Mouse (Mus musculus): ENCODE measurements at regions not wholly inside any gene's neighbourhood (a gene's known extent, or its start where the extent isn't known, plus 50 kb on each side); places are given as distances from the start of the nearest gene placed in this dataset.
A peak's percentile ranks its signal among the peaks of the same experiment; 100 is the strongest.

- Histone ChIP-seq H3K27ac (ENCODE audit: low read depth, low read length) (no peak overlapping the region), H3K27me3 (ENCODE audit: insufficient read depth, low read length) (no peaks in the 10 kb centered on the region), H3K9ac (replicated peaks; ENCODE audit: low read length, poor library complexity, severe bottlenecking) (no peak overlapping the region), H3K36me3 (ENCODE audit: insufficient read depth, low read length) (no peaks in the 10 kb centered on the region), H3K4me2 (ENCODE audit: low read depth, low read length, poor library complexity, severe bottlenecking) (no peak overlapping the region), H3K9me3 (ENCODE audit: low read length) (no peaks in the 10 kb centered on the region), H3K4me3 (ENCODE audit: low read depth, low read length) (no peak overlapping the region), H3K4me1 (ENCODE audit: insufficient read depth, low read length) (no peaks in the 10 kb centered on the region)
- ATAC-seq (ENCODE audit: low FRiP score) (no peak), DNase-seq (ENCODE audit: low spot score) (no peak)
- 91% methylated on average over 9 of the region's 9 CpGs for WGBS
- TF ChIP-seq CTCF (IDR thresholded peaks at IDR 0.05), result no peak
Measured at GRCm38 (mm10) chr1:119293839-119294238, 128.2 kb downstream of the Inhbb start.

GRCm38 (mm10) chr1:119292216-119292615 lies 129.8 kb downstream of the Inhbb start:
- Histone ChIP-seq H3K9ac (replicated peaks; ENCODE audit: low read length, poor library complexity, severe bottlenecking) (no peak overlapping the region), H3K4me3 (ENCODE audit: low read depth, low read length) (no peak overlapping the region), H3K4me2 (ENCODE audit: low read depth, low read length, poor library complexity, severe bottlenecking) (no peak overlapping the region), H3K36me3 (ENCODE audit: insufficient read depth, low read length) (no peaks in the 10 kb centered on the region), H3K27me3 (ENCODE audit: insufficient read depth, low read length) (no peaks in the 10 kb centered on the region), H3K9me3 (ENCODE audit: low read length) (no peaks in the 10 kb centered on the region), H3K27ac (ENCODE audit: low read depth, low read length) (no peak overlapping the region), H3K4me1 (ENCODE audit: insufficient read depth, low read length) (no peaks in the 10 kb centered on the region)
- no peak for ATAC-seq (ENCODE audit: low FRiP score)
- TF ChIP-seq CTCF (IDR thresholded peaks at IDR 0.05), result no peak
- 72% methylated on average over 7 of the region's 7 CpGs for WGBS
- DNase-seq (ENCODE audit: low spot score), result peak; percentile 35

GRCm38 (mm10) chr1:119290165-119290916 lies 131.7 kb downstream of the Inhbb start:
- 74% methylated on average over 8 of the region's 9 CpGs for WGBS
- DNase-seq (ENCODE audit: low spot score) (no peak), ATAC-seq (ENCODE audit: low FRiP score) (no peak)
- H3K27ac ChIP-seq (ENCODE audit: low read depth, low read length), result no peak overlapping the region
- TF ChIP-seq CTCF (IDR thresholded peaks at IDR 0.05), result no peak
- no peak overlapping the region for H3K4me2 ChIP-seq (ENCODE audit: low read depth, low read length, poor library complexity, severe bottlenecking)
- no peaks in the 10 kb centered on the region for H3K4me1 ChIP-seq (ENCODE audit: insufficient read depth, low read length)
- no peak overlapping the region for H3K4me3 ChIP-seq (ENCODE audit: low read depth, low read length)
- no peaks in the 10 kb centered on the region for H3K9me3 ChIP-seq (ENCODE audit: low read length)
- no peaks in the 10 kb centered on the region for H3K27me3 ChIP-seq (ENCODE audit: insufficient read depth, low read length)
- H3K9ac ChIP-seq (replicated peaks; ENCODE audit: low read length, poor library complexity, severe bottlenecking), result no peak overlapping the region
- no peaks in the 10 kb centered on the region for H3K36me3 ChIP-seq (ENCODE audit: insufficient read depth, low read length)

- Histone ChIP-seq H3K27ac (ENCODE audit: low read depth, low read length) (no peak overlapping the region), H3K9me3 (ENCODE audit: low read length) (no peaks in the 10 kb centered on the region), H3K36me3 (ENCODE audit: insufficient read depth, low read length) (no peaks in the 10 kb centered on the region), H3K4me1 (ENCODE audit: insufficient read depth, low read length) (no peaks in the 10 kb centered on the region), H3K4me2 (ENCODE audit: low read depth, low read length, poor library complexity, severe bottlenecking) (no peak overlapping the region), H3K4me3 (ENCODE audit: low read depth, low read length) (no peak overlapping the region), H3K27me3 (ENCODE audit: insufficient read depth, low read length) (no peaks in the 10 kb centered on the region), H3K9ac (replicated peaks; ENCODE audit: low read length, poor library complexity, severe bottlenecking) (no peak overlapping the region)
- ATAC-seq (ENCODE audit: low FRiP score) (no peak), DNase-seq (ENCODE audit: low spot score) (no peak)
- WGBS, result 87% methylated on average over 11 of the region's 11 CpGs
- TF ChIP-seq CTCF (IDR thresholded peaks at IDR 0.05), result no peak
Measured at GRCm38 (mm10) chr1:119289516-119290164, 132.4 kb downstream of the Inhbb start.

GRCm38 (mm10) chr1:119282416-119282815 lies 139.6 kb downstream of the Inhbb start:
- H3K4me3 ChIP-seq (ENCODE audit: low read depth, low read length), result no peak overlapping the region
- H3K9ac ChIP-seq (replicated peaks; ENCODE audit: low read length, poor library complexity, severe bottlenecking), result no peak overlapping the region
- no peaks in the 10 kb centered on the region for H3K27me3 ChIP-seq (ENCODE audit: insufficient read depth, low read length)
- no peak overlapping the region for H3K4me2 ChIP-seq (ENCODE audit: low read depth, low read length, poor library complexity, severe bottlenecking)
- ATAC-seq (ENCODE audit: low FRiP score) (no peak), DNase-seq (ENCODE audit: low spot score) (no peak)
- no peak overlapping the region for H3K27ac ChIP-seq (ENCODE audit: low read depth, low read length)
- H3K36me3 ChIP-seq (ENCODE audit: insufficient read depth, low read length), result no peaks in the 10 kb centered on the region
- H3K9me3 ChIP-seq (ENCODE audit: low read length), result no peaks in the 10 kb centered on the region
- no peak for TF ChIP-seq CTCF (IDR thresholded peaks at IDR 0.05)
- H3K4me1 ChIP-seq (ENCODE audit: insufficient read depth, low read length), result no peaks in the 10 kb centered on the region
- WGBS, result 89% methylated on average over 1 of the region's 1 CpGs

- WGBS, result 90% methylated on average over 3 of the region's 3 CpGs
- Histone ChIP-seq H3K27me3 (ENCODE audit: insufficient read depth, low read length) (no peaks in the 10 kb centered on the region), H3K4me1 (ENCODE audit: insufficient read depth, low read length) (no peaks in the 10 kb centered on the region), H3K4me3 (ENCODE audit: low read depth, low read length) (no peak overlapping the region), H3K27ac (ENCODE audit: low read depth, low read length) (no peak overlapping the region), H3K9me3 (ENCODE audit: low read length) (no peaks in the 10 kb centered on the region), H3K9ac (replicated peaks; ENCODE audit: low read length, poor library complexity, severe bottlenecking) (no peak overlapping the region), H3K36me3 (ENCODE audit: insufficient read depth, low read length) (no peaks in the 10 kb centered on the region), H3K4me2 (ENCODE audit: low read depth, low read length, poor library complexity, severe bottlenecking) (no peak overlapping the region)
- DNase-seq (ENCODE audit: low spot score) (no peak), ATAC-seq (ENCODE audit: low FRiP score) (no peak)
- no peak for TF ChIP-seq CTCF (IDR thresholded peaks at IDR 0.05)
Measured at GRCm38 (mm10) chr1:119279261-119279660, 142.8 kb downstream of the Inhbb start.

All from midbrain, postnatal 0 days (tissue).